Mouse (Mus musculus) gonadal fat pad, adult 2 months (tissue): ENCODE results near the gene Donson. TPM values are rescaled to one million over a fixed set of nuclear protein-coding genes. Genes with fewer than 3 reads are reported as not detected.
"Not testable (repeated sequence)": the region's sequence is repeated elsewhere in the genome, so short reads cannot be mapped to it uniquely, and the experiment has no call there.

Source experiments
- DNase-seq: peaks from one replicate; pipeline ENCODE4 v3.0.0-alpha.2; 2012; ENCODE audit warnings: low read depth
- polyA plus RNA-seq: library from polyadenylated mRNA; depleted of rRNA; stranded (reverse); fragments of >200 nt; gene quantifications from 2 replicates; pipeline ENCODE4 v1.2.3, GENCODE M21; 2012

Gene Donson
- polyA plus RNA-seq, 1 experiment, result 3.8 TPM

DNA sequence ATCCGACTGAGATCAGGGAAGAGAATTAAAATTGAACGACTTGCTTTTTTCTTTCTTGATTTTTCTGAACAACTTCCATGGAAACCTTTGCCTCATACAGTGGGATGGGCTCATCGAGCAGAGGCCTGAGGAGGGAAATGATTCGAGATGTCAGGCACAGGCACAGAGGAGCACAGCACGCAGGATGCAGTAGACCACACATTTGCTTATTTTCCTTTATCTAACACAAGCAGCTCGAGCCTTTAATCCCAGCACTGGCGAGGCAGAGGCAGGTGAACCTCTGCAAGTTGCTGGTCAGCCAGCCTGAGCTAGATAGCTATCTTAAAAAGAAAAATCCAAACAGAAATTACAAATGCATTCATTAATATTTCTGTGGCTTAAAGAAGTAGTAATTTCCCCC, 1.2 kb upstream of the Donson start:
- no peak for DNase-seq

GRCm38 (mm10) chr16:91688023-91688618, 449 bp downstream of the Donson start:
- DNase-seq, result no peak

DNA sequence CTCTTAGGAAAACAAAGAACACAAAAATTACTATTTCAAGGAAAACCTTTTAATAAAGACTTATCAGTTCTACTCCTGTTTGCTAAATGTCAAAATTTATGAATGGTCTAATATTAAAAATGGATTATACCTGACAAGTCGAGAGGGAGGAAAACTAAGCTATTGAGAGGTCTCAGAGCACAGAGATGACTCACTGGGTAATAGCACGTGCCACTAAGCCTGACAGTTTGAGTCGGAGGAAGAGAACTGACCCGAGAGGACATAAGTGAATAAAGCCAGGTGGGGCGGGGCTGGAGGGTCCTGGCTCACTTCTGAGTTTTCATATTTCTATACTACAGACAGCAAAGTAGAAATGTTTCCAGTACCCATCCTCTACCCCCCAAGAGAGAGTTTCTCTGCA, 2.2 kb downstream of the Donson start:
- no peak for DNase-seq

DNA sequence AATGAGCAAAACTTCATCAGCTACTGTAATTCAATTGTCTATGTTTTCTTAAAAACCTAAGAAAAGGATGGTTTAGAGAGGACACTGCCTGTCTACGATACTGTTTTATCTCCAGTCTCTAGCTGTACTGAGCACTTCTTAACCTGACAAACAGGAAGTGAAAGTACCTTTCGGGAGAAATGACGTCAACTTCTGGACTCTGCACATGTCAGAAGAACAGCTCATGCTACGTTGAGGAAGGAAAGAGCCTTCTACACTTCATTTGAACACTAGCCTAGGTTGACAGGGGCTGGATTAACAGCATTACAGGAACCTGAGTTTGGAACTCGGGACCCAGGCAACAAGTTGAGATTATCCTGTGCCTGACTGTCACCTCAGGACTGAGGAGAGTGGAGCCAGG, 3.0 kb downstream of the Donson start:
- DNase-seq, result no peak

- DNase-seq, result no peak
These were observed 7.9 kb downstream of the Donson start for GRCm38 (mm10) chr16:91680656-91681055.

DNA sequence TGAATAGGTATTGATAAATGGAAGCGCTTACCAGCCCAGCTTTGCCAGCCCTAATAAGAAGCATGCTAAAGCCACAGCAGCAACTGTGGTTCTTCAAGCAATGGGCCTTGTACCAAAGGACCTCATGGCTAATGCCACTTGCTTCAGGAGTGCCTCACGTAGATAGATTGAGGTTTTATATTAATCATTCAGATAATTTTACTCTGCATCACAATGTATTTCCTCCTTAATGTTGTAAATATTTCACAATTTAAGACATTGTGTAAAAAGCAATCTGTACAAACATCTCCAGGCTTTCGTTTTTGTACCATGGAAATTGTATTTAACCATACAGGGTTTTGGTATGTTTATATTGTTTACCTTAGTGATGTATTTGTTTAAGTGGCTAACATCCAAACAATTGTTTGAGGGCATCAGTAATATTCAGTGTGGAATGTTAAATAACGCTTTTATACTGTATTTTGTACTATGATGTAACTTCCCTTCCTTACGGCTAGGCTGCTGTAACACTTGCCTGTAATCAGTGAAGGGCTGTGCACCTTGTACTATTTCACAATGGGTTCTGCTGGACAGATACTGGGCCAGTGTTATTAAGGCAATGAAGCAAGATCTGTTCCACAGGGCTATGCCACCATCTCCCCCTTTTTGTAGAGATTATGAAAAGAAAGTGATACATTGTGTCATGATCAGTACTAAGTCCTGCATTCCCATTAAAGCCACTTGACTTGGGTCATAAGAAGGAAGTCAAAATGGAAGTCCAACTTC, 10.2 kb downstream of the Donson start:
- DNase-seq, result peak; percentile 30

- DNase-seq, result no peak
These were observed 14.1 kb downstream of the Donson start for GRCm38 (mm10) chr16:91674500-91674899.

DNA sequence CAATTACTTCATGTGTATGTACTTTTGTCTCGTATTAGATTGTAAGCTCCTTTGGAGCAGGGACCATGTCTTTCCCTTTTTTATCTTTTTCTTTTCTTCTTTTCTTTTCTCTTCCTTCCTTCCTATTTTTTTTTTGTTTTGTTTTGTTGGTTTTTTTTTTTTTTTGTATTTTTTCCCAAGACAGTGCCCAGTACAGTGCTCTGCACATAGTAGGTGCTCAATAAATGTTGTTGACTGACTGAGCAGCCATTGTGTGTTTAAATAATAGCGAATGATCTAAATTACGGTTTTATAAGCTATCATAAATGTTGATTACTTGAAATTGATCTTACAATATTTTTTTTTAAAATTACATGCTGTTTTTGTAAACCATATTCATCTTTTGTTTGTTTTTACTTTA, 24.8 kb downstream of the Donson start:
- no peak for DNase-seq

DNA sequence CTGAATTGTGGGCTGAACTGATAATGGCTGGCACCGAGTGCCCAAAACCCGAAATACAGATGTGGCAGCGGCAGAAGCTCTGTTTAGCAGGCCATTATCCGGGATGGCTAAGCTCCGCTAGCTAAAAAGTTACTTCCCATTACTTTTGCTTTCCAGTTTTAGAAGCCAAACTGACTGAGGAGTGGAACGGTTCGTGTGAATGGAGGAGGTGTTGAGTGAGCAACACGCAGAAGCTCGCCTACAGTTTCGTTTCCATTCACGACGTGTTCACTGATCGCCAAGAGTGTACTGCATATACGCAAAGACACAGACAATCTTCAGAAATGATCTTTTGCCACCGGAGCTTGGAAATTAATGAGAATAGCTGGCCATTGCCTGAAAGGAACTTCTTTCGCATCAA, 26.2 kb downstream of the Donson start:
- DNase-seq, result no peak

DNA sequence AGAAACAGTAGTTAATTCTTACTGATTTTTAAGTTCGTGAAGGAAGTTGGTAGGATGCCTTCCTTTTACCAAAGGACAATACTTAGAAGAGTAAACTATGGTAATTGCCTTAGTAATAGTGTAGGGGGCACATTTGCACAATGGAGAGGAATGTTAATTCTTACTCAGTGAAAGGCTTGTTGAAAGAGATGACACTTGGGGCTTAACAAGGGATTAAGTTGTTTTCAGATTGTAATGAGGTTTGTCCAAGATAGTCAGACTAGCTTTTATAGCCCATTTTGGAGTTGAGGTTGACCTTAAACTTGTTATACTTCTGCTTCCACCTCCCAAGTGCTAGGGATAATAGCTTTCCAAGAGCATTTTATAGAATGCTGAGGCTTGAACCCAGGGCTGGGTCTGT, 27.2 kb downstream of the Donson start:
- no peak for DNase-seq

DNA sequence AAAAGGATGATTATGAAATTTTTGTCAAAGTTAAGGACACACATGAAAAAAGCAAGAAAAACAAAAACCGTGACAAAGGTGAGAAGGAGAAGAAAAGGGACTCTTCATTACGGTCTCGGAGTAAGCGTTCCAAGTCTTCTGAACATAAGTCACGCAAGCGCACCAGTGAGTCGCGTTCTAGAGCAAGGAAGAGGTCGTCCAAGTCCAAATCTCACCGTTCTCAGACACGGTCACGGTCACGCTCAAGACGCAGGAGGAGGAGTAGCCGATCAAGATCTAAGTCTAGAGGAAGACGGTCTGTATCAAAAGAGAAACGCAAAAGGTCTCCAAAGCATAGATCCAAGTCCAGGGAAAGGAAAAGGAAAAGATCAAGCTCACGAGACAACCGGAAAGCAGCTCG, 28.8 kb downstream of the Donson start:
- no peak for DNase-seq

DNA sequence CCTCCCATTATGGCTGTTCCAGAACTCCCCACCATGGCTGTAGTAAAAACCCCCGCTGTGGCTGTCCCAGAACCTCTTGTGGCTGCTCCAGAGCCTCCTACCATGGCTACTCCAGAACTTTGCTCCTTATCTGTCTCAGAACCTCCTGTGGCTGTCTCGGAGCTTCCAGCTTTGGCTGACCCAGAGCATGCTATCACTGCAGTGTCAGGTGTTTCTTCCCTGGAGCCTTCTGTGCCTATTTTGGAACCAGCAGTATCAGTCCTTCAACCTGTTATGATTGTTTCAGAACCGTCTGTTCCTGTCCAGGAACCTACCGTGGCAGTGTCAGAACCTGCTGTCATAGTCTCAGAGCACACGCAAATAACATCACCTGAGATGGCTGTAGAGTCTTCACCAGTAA, 30.1 kb downstream of the Donson start:
- no peak for DNase-seq

DNA sequence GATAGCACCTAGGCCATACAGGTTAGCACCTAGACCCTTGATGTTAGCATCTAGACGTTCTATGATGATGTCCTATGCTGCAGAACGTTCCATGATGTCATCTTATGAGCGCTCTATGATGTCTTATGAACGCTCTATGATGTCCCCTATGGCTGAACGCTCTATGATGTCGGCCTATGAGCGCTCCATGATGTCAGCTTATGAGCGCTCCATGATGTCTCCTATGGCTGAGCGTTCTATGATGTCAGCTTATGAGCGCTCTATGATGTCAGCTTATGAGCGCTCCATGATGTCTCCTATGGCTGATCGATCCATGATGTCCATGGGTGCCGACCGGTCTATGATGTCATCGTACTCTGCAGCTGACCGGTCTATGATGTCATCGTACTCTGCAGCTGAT, 31.3 kb downstream of the Donson start:
- no peak for DNase-seq

DNA sequence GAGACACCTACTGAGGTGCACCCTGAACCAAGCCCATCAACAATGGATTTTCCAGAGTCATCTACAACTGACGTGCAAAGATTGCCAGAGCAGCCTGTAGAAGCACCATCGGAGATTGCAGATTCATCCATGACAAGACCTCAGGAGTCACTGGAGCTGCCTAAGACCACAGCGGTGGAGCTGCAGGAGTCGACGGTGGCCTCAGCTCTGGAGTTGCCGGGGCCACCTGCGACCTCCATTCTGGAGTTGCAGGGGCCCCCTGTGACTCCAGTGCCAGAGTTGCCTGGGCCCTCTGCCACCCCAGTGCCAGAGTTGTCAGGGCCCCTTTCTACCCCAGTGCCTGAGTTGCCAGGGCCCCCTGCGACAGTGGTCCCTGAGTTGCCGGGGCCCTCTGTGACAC, 33.3 kb downstream of the Donson start:
- DNase-seq, result no peak

DNA sequence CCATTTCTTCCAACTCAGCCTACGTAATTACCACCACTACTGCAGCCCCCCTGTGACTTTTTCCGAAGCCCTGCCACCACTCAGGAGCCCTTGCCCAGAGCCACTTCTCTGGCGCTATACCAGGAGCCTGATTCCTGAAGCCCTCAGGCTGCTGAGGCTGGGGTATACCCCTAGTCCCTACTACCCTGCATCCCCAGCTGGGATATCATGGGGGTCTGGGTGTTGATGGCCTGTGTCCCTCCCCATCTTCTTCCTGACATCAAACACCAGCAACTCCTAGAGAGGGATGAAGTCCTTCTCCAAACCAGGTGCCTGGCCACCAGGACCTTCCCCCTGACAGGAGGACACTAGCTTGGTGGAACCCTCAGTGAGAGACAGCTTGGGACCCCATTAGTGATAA, 36.4 kb downstream of the Donson start:
- DNase-seq, result no peak

- no peak for DNase-seq
These were observed 38.8 kb downstream of the Donson start for GRCm38 (mm10) chr16:91649781-91650180.

- DNase-seq, result no peak
These were observed 39.3 kb downstream of the Donson start for GRCm38 (mm10) chr16:91649246-91649645.

GRCm38 (mm10) chr16:91648220-91648550, 40.4 kb downstream of the Donson start:
- no peak for DNase-seq

- peak; percentile 68 for DNase-seq
These were observed 40.9 kb downstream of the Donson start, which contains the start of gene Son for GRCm38 (mm10) chr16:91647461-91648219. Gene Son, plus strand, starts transcription at chr16:91647506.

DNA sequence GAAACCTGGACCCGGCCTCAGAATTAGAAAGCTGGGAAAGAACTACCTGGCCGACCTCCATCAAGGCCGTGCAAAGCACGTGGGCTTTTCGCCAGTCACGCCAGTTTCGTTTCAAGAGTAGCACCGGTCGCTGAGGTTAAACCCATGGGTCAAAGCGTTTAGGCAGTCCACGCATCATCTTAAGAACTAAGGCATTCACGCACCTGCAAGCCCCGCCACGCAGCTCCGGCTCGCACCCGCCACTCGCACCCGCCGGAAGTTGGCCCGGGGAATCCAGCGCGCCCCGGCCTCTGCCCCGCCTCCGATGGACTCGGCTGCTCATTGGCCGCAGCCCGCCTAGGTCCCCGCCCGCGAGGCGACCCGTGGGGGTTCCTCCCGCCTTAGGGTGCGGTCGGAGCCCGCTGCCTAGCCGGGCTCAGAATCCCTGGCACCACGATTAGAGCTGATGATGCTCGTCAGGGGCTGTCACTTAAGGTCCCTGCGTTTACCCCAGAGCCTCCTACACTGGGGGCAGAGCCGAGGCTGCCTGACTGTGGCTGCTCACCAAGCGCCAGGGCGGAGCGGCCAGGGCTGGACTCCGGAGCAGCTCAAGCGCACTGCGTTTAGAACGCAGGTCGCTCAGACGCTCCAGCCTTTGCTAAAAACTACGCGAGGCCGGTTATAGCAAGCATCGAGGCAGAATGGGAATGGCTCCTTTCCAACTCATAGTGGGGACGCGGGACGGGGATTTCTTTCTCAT, 41.7 kb downstream of the Donson start, which contains the start of gene Gart:
Gene Gart (minus strand): TSS at position 272 of the 739 bp plus-strand sequence.
- DNase-seq, result no peak

DNA sequence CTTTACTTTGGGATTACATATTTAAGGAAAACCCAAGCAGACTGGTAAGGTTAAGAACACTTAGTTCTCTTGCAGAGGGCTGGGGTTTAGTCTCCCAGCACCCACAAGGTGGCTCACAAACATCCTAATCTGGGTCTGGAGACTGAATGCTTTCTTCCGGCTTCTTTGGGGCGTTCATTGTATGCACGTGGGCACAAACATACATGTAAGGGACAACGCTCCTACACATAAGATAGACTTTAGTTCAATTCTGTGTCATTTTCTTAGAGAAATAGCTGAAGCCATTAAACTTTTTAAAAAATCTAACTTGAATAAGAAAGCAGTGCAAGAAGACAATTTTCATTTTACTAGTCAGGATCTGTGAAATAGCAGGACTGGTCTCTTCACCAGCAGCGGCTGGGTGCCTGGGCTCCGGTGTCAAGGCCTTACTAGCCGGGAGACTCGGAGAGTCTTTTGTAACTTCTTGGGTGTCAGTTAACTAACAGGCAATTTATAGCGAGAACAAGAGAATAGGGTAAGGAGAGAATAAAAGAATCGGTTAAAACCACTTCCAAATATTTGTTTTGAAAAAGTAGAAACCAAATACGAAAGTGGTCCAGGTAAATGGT, 42.5 kb downstream of the Donson start:
- no peak for DNase-seq

DNA sequence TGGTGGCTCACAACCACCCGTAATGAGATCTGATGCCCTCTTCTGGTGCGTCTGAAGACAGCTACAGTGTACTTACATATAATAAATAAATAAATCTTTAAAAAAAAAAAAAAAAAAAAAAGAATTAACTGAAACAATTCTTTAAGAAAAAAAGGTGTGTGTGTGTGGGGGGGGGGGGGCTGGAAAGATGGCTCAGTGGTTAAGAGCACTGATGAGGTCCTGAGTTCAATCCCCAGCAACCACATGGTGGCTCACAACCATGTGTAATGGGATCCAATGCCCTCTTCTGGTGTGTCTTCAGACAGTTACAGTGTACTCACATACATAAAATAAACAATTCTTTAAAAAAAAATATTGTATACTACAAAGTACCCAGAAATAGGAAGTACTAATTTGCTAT, 43.1 kb downstream of the Donson start:
- not testable (repeated sequence) for DNase-seq
